Mouse (Mus musculus) MEL (cell line): Measurements from ENCODE around the gene Scaf4. TPM values are rescaled to one million over a fixed set of nuclear protein-coding genes. Genes with fewer than 3 reads are reported as not detected.

Experiments used
- DNase-seq: peaks from one replicate; pipeline ENCODE4 v3.0.0; 2011; ENCODE audit warnings: low read depth, low spot score
- H3K27ac ChIP-seq: 2 replicates; pipeline ENCODE4 v1.5.1; 2012; ENCODE audit warnings: low read depth, mild to moderate bottlenecking, control low read depth, low read length, moderate library complexity; ENCODE audit not compliant: control insufficient read depth
- H3K27me3 ChIP-seq, 2 experiments: fragments of 150-350 bp in 1 of 2; sonication (generic) in 1 of 2; 2 replicates each; pipeline ENCODE4 v1.6.1; 2012; ENCODE audit warnings: low read length in 2 of 2, mild to moderate bottlenecking in 2 of 2, improper control_type of control experiment in 1 of 2, moderate library complexity in 1 of 2; ENCODE audit not compliant: insufficient read depth in 2 of 2, control insufficient read depth in 1 of 2
- H3K36me3 ChIP-seq, 2 experiments: 2 replicates each; pipeline ENCODE4 v1.6.1; 2012 to 2014; ENCODE audit warnings: low read length in 2 of 2, improper control_type of control experiment in 1 of 2, inconsistent platforms in 1 of 2, mild to moderate bottlenecking in 1 of 2; ENCODE audit not compliant: insufficient read depth in 2 of 2, control insufficient read depth in 1 of 2
- H3K4me1 ChIP-seq, 2 experiments: fragments of 150-350 bp in 1 of 2; sonication (generic) in 1 of 2; 2 replicates each; pipeline ENCODE4 v1.6.1; 2012; ENCODE audit warnings: low read length in 2 of 2, improper control_type of control experiment in 1 of 2, mild to moderate bottlenecking in 1 of 2; ENCODE audit not compliant: insufficient read depth in 2 of 2, control insufficient read depth in 1 of 2
- H3K4me3 ChIP-seq, 2 experiments: fragments of 150-350 bp in 1 of 2; sonication (generic) in 1 of 2; 2 replicates each; pipeline ENCODE4 v1.5.1; 2012; ENCODE audit warnings: low read depth in 2 of 2, low read length in 2 of 2, mild to moderate bottlenecking in 2 of 2, moderate library complexity in 2 of 2, control low read depth in 1 of 2, improper control_type of control experiment in 1 of 2; ENCODE audit not compliant: control insufficient read depth in 1 of 2, insufficient read depth in 1 of 2
- H3K79me2 ChIP-seq: 2 replicates; pipeline ENCODE4 v1.6.1; 2012; ENCODE audit warnings: mild to moderate bottlenecking, low read length, moderate library complexity; ENCODE audit not compliant: control insufficient read depth, poor library complexity, insufficient read depth
- H3K9ac ChIP-seq: 2 replicates; pipeline ENCODE4 v1.6.1; 2012; ENCODE audit warnings: low read depth, mild to moderate bottlenecking, control low read depth, low read length, moderate library complexity; ENCODE audit not compliant: control insufficient read depth, poor library complexity, severe bottlenecking
- H3K9me3 ChIP-seq: fragments of 150-350 bp; sonication (generic); replicated peaks from 2 replicates; pipeline ENCODE4 v1.6.1; 2012; ENCODE audit warnings: mild to moderate bottlenecking, low read length, improper control_type of control experiment, moderate library complexity; ENCODE audit not compliant: insufficient read depth
- ELF1 ChIP-seq: IDR thresholded peaks from 2 replicates; pipeline ENCODE4 v1.6.1; 2014; ENCODE audit warnings: low read depth, mild to moderate bottlenecking, inconsistent platforms, low read length, improper control_type of control experiment, moderate library complexity
- ETS1 ChIP-seq: IDR thresholded peaks from 2 replicates; pipeline ENCODE4 v1.6.1; 2012; ENCODE audit warnings: low read depth, mild to moderate bottlenecking, inconsistent platforms, low read length, improper control_type of control experiment, moderate library complexity
- GABPA ChIP-seq: IDR thresholded peaks from 2 replicates; pipeline ENCODE4 v1.6.1; 2012; ENCODE audit warnings: low read depth, mild to moderate bottlenecking, inconsistent platforms, low read length, improper control_type of control experiment, moderate library complexity
- GATA1 ChIP-seq: IDR thresholded peaks from 2 replicates; pipeline ENCODE4 v1.6.1; 2011; ENCODE audit warnings: low read depth, low read length, improper control_type of control experiment
- KAT2A ChIP-seq: conservative IDR thresholded peaks from 2 replicates; pipeline ENCODE4 v1.6.1; 2012; ENCODE audit warnings: low read depth, low read length, improper control_type of control experiment, inconsistent platforms
- MAFK ChIP-seq: IDR thresholded peaks from 2 replicates; pipeline ENCODE4 v1.6.1; 2011; ENCODE audit warnings: low read depth, mild to moderate bottlenecking, low read length, improper control_type of control experiment, borderline replicate concordance
- MXI1 ChIP-seq: IDR thresholded peaks from 2 replicates; pipeline ENCODE4 v1.6.1; 2011; ENCODE audit warnings: mild to moderate bottlenecking, low read depth, low read length, improper control_type of control experiment
- MYB ChIP-seq: IDR thresholded peaks from 2 replicates; pipeline ENCODE4 v1.6.1; 2011; ENCODE audit warnings: mild to moderate bottlenecking, low read depth, low read length, improper control_type of control experiment
- MYC ChIP-seq: IDR thresholded peaks from 2 replicates; pipeline ENCODE4 v1.6.1; 2011; ENCODE audit warnings: low read depth, mild to moderate bottlenecking, low read length, improper control_type of control experiment, moderate library complexity
- NELFE ChIP-seq: IDR thresholded peaks from 2 replicates; pipeline ENCODE4 v1.6.1; 2011; ENCODE audit warnings: low read depth, low read length, improper control_type of control experiment
- NRF1 ChIP-seq: IDR thresholded peaks from 2 replicates; pipeline ENCODE4 v1.6.1; 2014; ENCODE audit warnings: low read depth, mild to moderate bottlenecking, inconsistent platforms, low read length, improper control_type of control experiment, moderate library complexity; ENCODE audit not compliant: poor library complexity, insufficient read depth, severe bottlenecking
- UBTF ChIP-seq: IDR thresholded peaks from 2 replicates; pipeline ENCODE4 v1.6.1; 2012; ENCODE audit warnings: low read depth, mild to moderate bottlenecking, inconsistent platforms, low read length, improper control_type of control experiment, moderate library complexity, borderline replicate concordance; ENCODE audit not compliant: insufficient read depth
- USF2 ChIP-seq, 2 experiments: IDR thresholded peaks; 2 replicates each; pipeline ENCODE4 v1.6.1; 2011 to 2012; ENCODE audit warnings: improper control_type of control experiment in 2 of 2, low read length in 2 of 2, borderline replicate concordance in 1 of 2, inconsistent platforms in 1 of 2, low read depth in 1 of 2, mild to moderate bottlenecking in 1 of 2; ENCODE audit not compliant: insufficient read depth in 1 of 2
- ZC3H11A ChIP-seq: IDR thresholded peaks from 2 replicates; pipeline ENCODE4 v1.6.1; 2012; ENCODE audit warnings: low read depth, mild to moderate bottlenecking, inconsistent platforms, low read length, improper control_type of control experiment
- ZMIZ1 ChIP-seq: IDR thresholded peaks from 2 replicates; pipeline ENCODE4 v1.6.1; 2012; ENCODE audit warnings: low read depth, mild to moderate bottlenecking, inconsistent platforms, low read length, improper control_type of control experiment, moderate library complexity
- ZNF384 ChIP-seq: IDR thresholded peaks from 2 replicates; pipeline ENCODE4 v1.6.1; 2012; ENCODE audit warnings: low read depth, mild to moderate bottlenecking, inconsistent platforms, low read length, improper control_type of control experiment
- polyA plus RNA-seq, 2 experiments: library from polyadenylated mRNA; stranded (reverse) in 1 of 2; unstranded in 1 of 2; fragments of >175 nt in 1 of 2; fragments of >200 nt in 1 of 2; gene quantifications; 2 replicates each; pipeline versions ENCODE4 v1.2.1 to v1.2.4; 2012; ENCODE audit warnings: low replicate concordance in 2 of 2, low read depth in 1 of 2; ENCODE audit not compliant: insufficient read length in 2 of 2, insufficient read depth in 1 of 2, missing spikeins in 1 of 2
- total RNA-seq: library from RNA; depleted of rRNA; stranded (reverse); fragments of 300-350 nt; gene quantifications from 2 replicates; pipeline ENCODE4 v1.2.3, GENCODE M21; 2012

The Scaf4 gene
- total and polyA plus RNA-seq, 3 experiments = 12.3 to 56.2 TPM; not detected in 1

DNA sequence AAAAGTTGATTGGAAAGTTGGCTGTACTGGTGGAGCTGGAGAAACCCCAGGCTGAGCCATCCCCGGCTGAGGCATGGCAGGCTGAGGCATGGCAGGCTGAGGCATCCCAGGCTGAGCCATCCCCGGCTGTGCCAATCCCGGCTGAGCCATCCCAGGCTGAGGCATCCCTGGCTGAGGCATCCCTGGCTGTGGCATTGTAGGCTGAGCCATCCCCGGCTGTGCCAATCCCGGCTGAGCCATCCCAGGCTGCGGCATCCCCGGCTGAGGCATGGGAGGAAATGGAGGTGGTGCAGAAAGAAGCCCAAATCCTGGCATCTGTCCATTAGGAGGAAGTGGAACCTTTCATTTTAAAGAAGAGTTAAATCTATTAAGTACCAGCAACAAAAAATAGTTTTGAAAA is 34.2 kb downstream of the Scaf4 start:
- TF ChIP-seq GABPA (no peak), UBTF (no peak), MYC (no peak), MXI1 (no peak)
- no peaks in the 10 kb centered on the region for H3K4me1 ChIP-seq
- H3K79me2 ChIP-seq = 0 out of 2 replicates have a peak, but pooled peaks cover 1% of the 10 kb centered on the region
- no peak overlapping the region for H3K9ac ChIP-seq
- DNase-seq = no peak
- H3K36me3 ChIP-seq = peaks cover 0 to 40% of the 10 kb centered on the region in 2 experiments; a peak in 2 of 4 replicates
- no peak overlapping the region for H3K27ac ChIP-seq
- no peaks in the 10 kb centered on the region for H3K27me3 ChIP-seq
- H3K4me3 ChIP-seq = no peak overlapping the region
- H3K9me3 ChIP-seq = no peaks in the 10 kb centered on the region

- H3K27me3 ChIP-seq = no peaks in the 10 kb centered on the region
- H3K9ac ChIP-seq = no peak overlapping the region
- no peaks in the 10 kb centered on the region for H3K79me2 ChIP-seq
- DNase-seq = no peak
- no peaks in the 10 kb centered on the region for H3K4me1 ChIP-seq
- no peaks in the 10 kb centered on the region for H3K9me3 ChIP-seq
- H3K27ac ChIP-seq = no peak overlapping the region
- H3K36me3 ChIP-seq = peaks cover 0 to 36% of the 10 kb centered on the region in 2 experiments; a peak in 2 of 4 replicates
- TF ChIP-seq ZNF384 (no peak), NELFE (no peak), ZC3H11A (no peak), MYB (no peak), USF2 (IDR thresholded peaks at IDR 0.05; ENCODE audit: borderline replicate concordance in 1 of 2, insufficient read depth in 1 of 2, low read depth in 1 of 2, low read length in 2 of 2) (no peak), MAFK (no peak), ELF1 (no peak), NRF1 (no peak), MXI1 (no peak), ZMIZ1 (no peak), GATA1 (no peak), KAT2A (no peak), ETS1 (no peak)
- H3K4me3 ChIP-seq = no peak overlapping the region
Observed at GRCm38 (mm10) chr16:90242426-90243304, 41.6 kb downstream of the Scaf4 start.
